Mouse (Mus musculus) brain, adult 10 weeks (tissue): ENCODE results near the gene Adora2b. TPM values are rescaled to one million over a fixed set of nuclear protein-coding genes. Genes with fewer than 3 reads are reported as not detected.

ENCODE experiments used
- polyA plus RNA-seq: library from polyadenylated mRNA; stranded (reverse); fragments of 350-450 nt; fragmentation: Illumina TruSeq; extraction: RNeasy Lipid Tissue Mini Kit (QIAGEN cat#74804); gene quantifications from one replicate; pipeline ENCODE4 v1.2.3, GENCODE M21; 2015; ENCODE audit warnings: low read depth, low replicate concordance

Adora2b gene
- 5.1 TPM for polyA plus RNA-seq

GRCm38 (mm10) chr11:62248401-62249244 lies at the start of gene Adora2b:
TSS of gene Adora2b (plus strand) at chr11:62248984.

GRCm38 (mm10) chr11:62280675-62281600 lies 32.2 kb downstream of the Adora2b start, which contains the start of the genes Zswim7 and Ttc19:
TSS of gene Zswim7 (minus strand) at chr11:62281375.
TSS of gene Ttc19 (plus strand) at chr11:62281473.

Other genes with a start within 250 kb of the Adora2b start
- gene Zswim7, start 32.4 kb downstream of the Adora2b start, polyA plus RNA-seq, result 26.7 TPM
- gene Ttc19, start 32.5 kb downstream of the Adora2b start, polyA plus RNA-seq, result 91.1 TPM
- gene Pigl, start 209.5 kb downstream of the Adora2b start, polyA plus RNA-seq, result 7.7 TPM
- 118 TPM for gene Ncor1, start 209.6 kb downstream of the Adora2b start, polyA plus RNA-seq